Mouse (Mus musculus): ENCODE data around the gene Mucl3. TPM values are rescaled to one million over a fixed set of nuclear protein-coding genes. Genes with fewer than 3 reads are reported as not detected.

The Mucl3 gene
- total RNA-seq, 2 experiments from 2014 or later: not detected

- ATAC-seq (replicated peaks; ENCODE audit: poor library complexity, severe bottlenecking): peak; percentile 58
These were observed 7.1 kb downstream of the Mucl3 start for GRCm38 (mm10) chr17:35636363-35636762.

- peak; percentile 66 for ATAC-seq (replicated peaks; ENCODE audit: poor library complexity, severe bottlenecking)
These were observed 7.8 kb downstream of the Mucl3 start for GRCm38 (mm10) chr17:35635699-35636111.

- no peak; the same call in 1 of the 2 replicates for ATAC-seq (replicated peaks; ENCODE audit: poor library complexity, severe bottlenecking)
These were observed 8.3 kb downstream of the Mucl3 start for GRCm38 (mm10) chr17:35635202-35635601.

- ATAC-seq (replicated peaks; ENCODE audit: poor library complexity, severe bottlenecking): no peak
These were observed 9.5 kb downstream of the Mucl3 start for GRCm38 (mm10) chr17:35633992-35634391.

- ATAC-seq (replicated peaks; ENCODE audit: poor library complexity, severe bottlenecking): no peak
These were observed 17.0 kb downstream of the Mucl3 start, which contains the start of gene Gm9573 for GRCm38 (mm10) chr17:35626537-35626936. Gene Gm9573, minus strand, starts transcription at chr17:35626637.

GRCm38 (mm10) chr17:35617127-35617526 is 26.4 kb downstream of the Mucl3 start:
- peak; percentile 59 for ATAC-seq (replicated peaks; ENCODE audit: poor library complexity, severe bottlenecking)

- ATAC-seq (replicated peaks; ENCODE audit: poor library complexity, severe bottlenecking): no peak
These were observed 41.6 kb downstream of the Mucl3 start for GRCm38 (mm10) chr17:35601736-35602354.

- no peak for ATAC-seq (replicated peaks; ENCODE audit: poor library complexity, severe bottlenecking)
These were observed 42.2 kb downstream of the Mucl3 start, which contains the start of gene Sfta2 for GRCm38 (mm10) chr17:35601249-35601648. Gene Sfta2, plus strand, starts transcription at chr17:35601549.

- ATAC-seq (replicated peaks; ENCODE audit: poor library complexity, severe bottlenecking): no peak
These were observed 46.1 kb downstream of the Mucl3 start for GRCm38 (mm10) chr17:35597399-35597798.

GRCm38 (mm10) chr17:35594456-35594855 is 49.0 kb downstream of the Mucl3 start:
- ATAC-seq (replicated peaks; ENCODE audit: poor library complexity, severe bottlenecking): no peak

GRCm38 (mm10) chr17:35593786-35594185 is 49.7 kb downstream of the Mucl3 start:
- ATAC-seq (replicated peaks; ENCODE audit: poor library complexity, severe bottlenecking): no peak

- no peak for ATAC-seq (replicated peaks; ENCODE audit: poor library complexity, severe bottlenecking)
These were observed 51.4 kb downstream of the Mucl3 start for GRCm38 (mm10) chr17:35592131-35592530.

GRCm38 (mm10) chr17:35591731-35592130 is 51.8 kb downstream of the Mucl3 start:
- no peak for ATAC-seq (replicated peaks; ENCODE audit: poor library complexity, severe bottlenecking)

GRCm38 (mm10) chr17:35591219-35591578 is 52.3 kb downstream of the Mucl3 start:
- no peak for ATAC-seq (replicated peaks; ENCODE audit: poor library complexity, severe bottlenecking)

- peak; percentile 89 for ATAC-seq (replicated peaks; ENCODE audit: poor library complexity, severe bottlenecking)
These were observed 52.9 kb downstream of the Mucl3 start for GRCm38 (mm10) chr17:35590410-35591218.

GRCm38 (mm10) chr17:35588387-35588786 is 55.1 kb downstream of the Mucl3 start:
- no peak for ATAC-seq (replicated peaks; ENCODE audit: poor library complexity, severe bottlenecking)

GRCm38 (mm10) chr17:35587291-35587690 is 56.2 kb downstream of the Mucl3 start:
- ATAC-seq (replicated peaks; ENCODE audit: poor library complexity, severe bottlenecking): no peak

Other genes with a start within 250 kb of the Mucl3 start
- 23.1 and 29.0 TPM in 2 replicates for gene H2-Q6, start 218.8 kb downstream of the Mucl3 start, total RNA-seq (2014; fragmentation: Nextera tagmentation)
- gene H2-Q6, start 218.8 kb downstream of the Mucl3 start, total RNA-seq (2017): 30.8 and 35.5 TPM in 2 replicates
- 27.4 and 32.8 TPM in 2 replicates for gene H2-Q7, start 204.5 kb downstream of the Mucl3 start, total RNA-seq (2014; fragmentation: Nextera tagmentation)
- 21.9 and 31.9 TPM in 2 replicates for gene H2-Q7, start 204.5 kb downstream of the Mucl3 start, total RNA-seq (2017)
- gene H2-Q10, start 173.6 kb downstream of the Mucl3 start, total RNA-seq (2014; fragmentation: Nextera tagmentation): 0.36 and 1.0 TPM in 2 replicates
- 0.22 TPM in 1 of 2 replicates, not detected in the other for gene H2-Q10, start 173.6 kb downstream of the Mucl3 start, total RNA-seq (2017)
- 0.92 TPM in 1 of 2 replicates, not detected in the other for gene Pou5f1, start 137.7 kb downstream of the Mucl3 start, total RNA-seq (2014; fragmentation: Nextera tagmentation)
- gene Pou5f1, start 137.7 kb downstream of the Mucl3 start, total RNA-seq (2017): not detected in 2 replicates
- gene Tcf19, start 126.9 kb downstream of the Mucl3 start, total RNA-seq (2014; fragmentation: Nextera tagmentation): 20.3 and 23.9 TPM in 2 replicates
- gene Tcf19, start 126.9 kb downstream of the Mucl3 start, total RNA-seq (2017): 5.3 and 8.6 TPM in 2 replicates
- 1.0 and 14.4 TPM in 2 replicates for gene Cchcr1, start 126.6 kb downstream of the Mucl3 start, total RNA-seq (2014; fragmentation: Nextera tagmentation)
- 2.7 and 5.3 TPM in 2 replicates for gene Cchcr1, start 126.6 kb downstream of the Mucl3 start, total RNA-seq (2017)
- gene Psors1c2, start 110.5 kb downstream of the Mucl3 start, total RNA-seq (2014; fragmentation: Nextera tagmentation): not detected in 2 replicates
- not detected in 2 replicates for gene Psors1c2, start 110.5 kb downstream of the Mucl3 start, total RNA-seq (2017)
- not detected in 2 replicates for gene Cdsn, start 91.6 kb downstream of the Mucl3 start, total RNA-seq (2014; fragmentation: Nextera tagmentation)
- gene Cdsn, start 91.6 kb downstream of the Mucl3 start, total RNA-seq (2017): not detected in 2 replicates
- gene 2300002M23Rik, start 76.2 kb downstream of the Mucl3 start, total RNA-seq (2014; fragmentation: Nextera tagmentation): not detected in 2 replicates
- not detected in 2 replicates for gene 2300002M23Rik, start 76.2 kb downstream of the Mucl3 start, total RNA-seq (2017)
- not detected in 2 replicates for gene Sfta2, start 42.1 kb downstream of the Mucl3 start, total RNA-seq (2014; fragmentation: Nextera tagmentation)
- not detected in 2 replicates for gene Sfta2, start 42.1 kb downstream of the Mucl3 start, total RNA-seq (2017)
- not detected in 2 replicates for gene Gm9573, start 17.1 kb downstream of the Mucl3 start, total RNA-seq (2014; fragmentation: Nextera tagmentation)
- not detected in 2 replicates for gene Gm9573, start 17.1 kb downstream of the Mucl3 start, total RNA-seq (2017)
- 7.3 and 30.1 TPM in 2 replicates for gene Vars2, start 23.9 kb upstream of the Mucl3 start, total RNA-seq (2014; fragmentation: Nextera tagmentation)
- 7.8 and 16.2 TPM in 2 replicates for gene Vars2, start 23.9 kb upstream of the Mucl3 start, total RNA-seq (2017)
- 20.3 and 41.9 TPM in 2 replicates for gene Gtf2h4, start 30.0 kb upstream of the Mucl3 start, total RNA-seq (2014; fragmentation: Nextera tagmentation)
- gene Gtf2h4, start 30.0 kb upstream of the Mucl3 start, total RNA-seq (2017): 32.6 and 40.4 TPM in 2 replicates
- gene Ddr1, start 60.9 kb upstream of the Mucl3 start, total RNA-seq (2014; fragmentation: Nextera tagmentation): not detected in 2 replicates
- gene Ddr1, start 60.9 kb upstream of the Mucl3 start, total RNA-seq (2017): not detected in 2 replicates
- gene Ier3, start 178.0 kb upstream of the Mucl3 start, total RNA-seq (2014; fragmentation: Nextera tagmentation): 4.6 and 18.1 TPM in 2 replicates
- gene Ier3, start 178.0 kb upstream of the Mucl3 start, total RNA-seq (2017): 44.3 and 53.7 TPM in 2 replicates
- gene Flot1, start 179.5 kb upstream of the Mucl3 start, total RNA-seq (2014; fragmentation: Nextera tagmentation): 66.8 and 109 TPM in 2 replicates
- gene Flot1, start 179.5 kb upstream of the Mucl3 start, total RNA-seq (2017): 58.3 and 63.6 TPM in 2 replicates
- 640 and 699 TPM in 2 replicates for gene Tubb5, start 194.6 kb upstream of the Mucl3 start, total RNA-seq (2014; fragmentation: Nextera tagmentation)
- 874 and 1,022 TPM in 2 replicates for gene Tubb5, start 194.6 kb upstream of the Mucl3 start, total RNA-seq (2017)
- gene Mdc1, start 197.8 kb upstream of the Mucl3 start, total RNA-seq (2014; fragmentation: Nextera tagmentation): 103 and 159 TPM in 2 replicates
- gene Mdc1, start 197.8 kb upstream of the Mucl3 start, total RNA-seq (2017): 23.7 and 28.6 TPM in 2 replicates
- gene Nrm, start 217.6 kb upstream of the Mucl3 start, total RNA-seq (2014; fragmentation: Nextera tagmentation): 66.8 and 88.9 TPM in 2 replicates
- gene Nrm, start 217.6 kb upstream of the Mucl3 start, total RNA-seq (2017): 41.5 and 46.0 TPM in 2 replicates
- gene Ppp1r18, start 221.9 kb upstream of the Mucl3 start, total RNA-seq (2014; fragmentation: Nextera tagmentation): 56.9 and 60.9 TPM in 2 replicates
- gene Ppp1r18, start 221.9 kb upstream of the Mucl3 start, total RNA-seq (2017): 15.0 and 17.4 TPM in 2 replicates
- 79.2 and 111 TPM in 2 replicates for gene Dhx16, start 236.1 kb upstream of the Mucl3 start, total RNA-seq (2014; fragmentation: Nextera tagmentation)
- gene Dhx16, start 236.1 kb upstream of the Mucl3 start, total RNA-seq (2017): 44.3 and 57.8 TPM in 2 replicates

All from granulocyte monocyte progenitor cell, adult 5-6 weeks (primary cell).